Mouse (Mus musculus) erythroblast, embryonic 14.5 days (primary cell): ENCODE measurements at regions not wholly inside any gene's neighbourhood (a gene's known extent, or its start where the extent isn't known, plus 50 kb on each side); places are given as distances from the start of the nearest gene placed in this dataset.

Source experiments
- GATA1 ChIP-seq: IDR thresholded peaks from 2 replicates; pipeline ENCODE4 v1.6.1; 2012; ENCODE audit warnings: low read length, inconsistent platforms, mixed read lengths
- TAL1 ChIP-seq: IDR thresholded peaks from 3 replicates; pipeline ENCODE4 v1.6.1; 2012; ENCODE audit warnings: low read length, inconsistent platforms, mixed read lengths

- TF ChIP-seq GATA1 (no peak), TAL1 (no peak)
Measured at GRCm38 (mm10) chr8:112219656-112220055, 204.8 kb upstream of the Gm6793 start.
